Mouse (Mus musculus) heart, postnatal 0 days (tissue): ENCODE results near the gene Gm10031. TPM values are rescaled to one million over a fixed set of nuclear protein-coding genes. Genes with fewer than 3 reads are reported as not detected.
"Not testable (repeated sequence)": the region's sequence is repeated elsewhere in the genome, so short reads cannot be mapped to it uniquely, and the experiment has no call there.

Experiments used
- ATAC-seq: fragments of 200-750 bp; cut with Nextera tagmentation; 2 replicates; pipeline ENCODE4 v1.8.0; 2017; ENCODE audit warnings: low read depth, moderate number of reproducible peaks, moderate library complexity; ENCODE audit not compliant: insufficient read depth
- DNase-seq: peaks from one replicate; pipeline ENCODE4 v3.0.0-alpha.2; 2016; ENCODE audit warnings: low spot score
- H3K27ac ChIP-seq: fragments of 300-500 bp; sonication (generic); 2 replicates; pipeline ENCODE4 v1.5.1; 2014; ENCODE audit warnings: low read depth, mild to moderate bottlenecking
- H3K27me3 ChIP-seq: fragments of 300-500 bp; sonication (generic); 2 replicates; pipeline ENCODE4 v1.6.1; 2014; ENCODE audit warnings: low read length, mixed read lengths; ENCODE audit not compliant: control insufficient read depth, insufficient read depth
- H3K36me3 ChIP-seq: fragments of 300-500 bp; sonication (generic); replicated peaks from 2 replicates; pipeline ENCODE4 v1.6.1; 2014; ENCODE audit warnings: low read length, mixed read lengths; ENCODE audit not compliant: control insufficient read depth, insufficient read depth
- H3K4me1 ChIP-seq: fragments of 300-500 bp; sonication (generic); 2 replicates; pipeline ENCODE4 v1.6.1; 2014; ENCODE audit warnings: antibody characterized with exemption; ENCODE audit not compliant: control insufficient read depth, insufficient read depth
- H3K4me2 ChIP-seq: fragments of 300-500 bp; sonication (generic); 2 replicates; pipeline ENCODE4 v1.6.1; 2014; ENCODE audit warnings: low read depth, mild to moderate bottlenecking, low read length, moderate library complexity
- H3K4me3 ChIP-seq: fragments of 300-500 bp; sonication (generic); 2 replicates; pipeline ENCODE4 v1.5.1; 2014; ENCODE audit warnings: low read depth, low read length
- H3K9ac ChIP-seq: fragments of 300-500 bp; sonication (generic); replicated peaks from 2 replicates; pipeline ENCODE4 v1.6.1; 2014; ENCODE audit warnings: low read depth, low read length, mixed read lengths
- H3K9me3 ChIP-seq: fragments of 300-500 bp; sonication (generic); replicated peaks from 2 replicates; pipeline ENCODE4 v1.6.1; 2016; ENCODE audit warnings: low read length; ENCODE audit not compliant: control insufficient read depth
- CTCF ChIP-seq: IDR thresholded peaks from 2 replicates; pipeline ENCODE4 v1.5.1; 2016; ENCODE audit warnings: antibody characterized with exemption, control low read depth, low read depth
- EP300 ChIP-seq: IDR thresholded peaks from 2 replicates; pipeline ENCODE4 v1.6.1; 2016; ENCODE audit warnings: antibody characterized with exemption, low read depth
- WGBS: fragments of 180-500 bp; shearing (Covaris S2); extraction: QIAGEN DNeasy Blood & Tissue Kit; methylation state at CpG from one replicate; pipeline ENCODE4 v1.1.7; 2014; 5-methylcytosine and 5-hydroxymethylcytosine counted together
- polyA plus RNA-seq: library from polyadenylated mRNA; unstranded; fragments of >200 nt; fragmentation: Nextera tagmentation; extraction: Ambion mirVana; gene quantifications from 2 replicates; pipeline ENCODE4 v1.2.1, GENCODE M21; 2015
- total RNA-seq: library from RNA; depleted of rRNA; stranded (reverse); fragments of >200 nt; gene quantifications from 2 replicates; pipeline ENCODE4 v1.2.3, GENCODE M21; 2014; ENCODE audit warnings: low replicate concordance; rRNA removed

Gm10031 gene
- total RNA-seq (9.1 and 13.9 TPM in 2 replicates), polyA plus RNA-seq (0.33 and 0.45 TPM in 2 replicates)

- not testable (repeated sequence) for H3K36me3 ChIP-seq, DNase-seq, H3K27me3 ChIP-seq, H3K9ac ChIP-seq, H3K9me3 ChIP-seq, H3K4me1 ChIP-seq, H3K4me2 ChIP-seq, H3K27ac ChIP-seq, H3K4me3 ChIP-seq
- ATAC-seq: peak; percentile 82
- 91% methylated on average over 21 of the region's 22 CpGs for WGBS
Measured at GRCm38 (mm10) chr1:156523842-156524241, at the start of gene Gm10031. TSS of gene Gm10031 (plus strand) at chr1:156524012.

- 73% methylated on average over 3 of the region's 3 CpGs for WGBS
- TF ChIP-seq EP300 (no peak), CTCF (no peak)
- Histone ChIP-seq H3K4me2 (no peak overlapping the region), H3K36me3 (no peaks in the 10 kb centered on the region), H3K27ac (no peak overlapping the region), H3K9ac (no peak overlapping the region), H3K9me3 (no peaks in the 10 kb centered on the region), H3K4me1 (no peaks in the 10 kb centered on the region), H3K27me3 (no peaks in the 10 kb centered on the region), H3K4me3 (no peak overlapping the region)
- DNase-seq (no peak), ATAC-seq (no peak)
Measured at GRCm38 (mm10) chr1:156474854-156475253, 49.0 kb upstream of the Gm10031 start.

GRCm38 (mm10) chr1:156476016-156476415 lies 47.8 kb upstream of the Gm10031 start:
- Histone ChIP-seq H3K27ac (no peak overlapping the region), H3K4me1 (no peaks in the 10 kb centered on the region), H3K4me2 (no peak overlapping the region), H3K9me3 (no peaks in the 10 kb centered on the region), H3K4me3 (no peak overlapping the region), H3K9ac (no peak overlapping the region), H3K27me3 (no peaks in the 10 kb centered on the region), H3K36me3 (no peaks in the 10 kb centered on the region)
- DNase-seq (no peak), ATAC-seq (no peak)
- WGBS: 39% methylated on average over 2 of the region's 2 CpGs
- no peak for TF ChIP-seq EP300
- TF ChIP-seq CTCF: no peak

DNA sequence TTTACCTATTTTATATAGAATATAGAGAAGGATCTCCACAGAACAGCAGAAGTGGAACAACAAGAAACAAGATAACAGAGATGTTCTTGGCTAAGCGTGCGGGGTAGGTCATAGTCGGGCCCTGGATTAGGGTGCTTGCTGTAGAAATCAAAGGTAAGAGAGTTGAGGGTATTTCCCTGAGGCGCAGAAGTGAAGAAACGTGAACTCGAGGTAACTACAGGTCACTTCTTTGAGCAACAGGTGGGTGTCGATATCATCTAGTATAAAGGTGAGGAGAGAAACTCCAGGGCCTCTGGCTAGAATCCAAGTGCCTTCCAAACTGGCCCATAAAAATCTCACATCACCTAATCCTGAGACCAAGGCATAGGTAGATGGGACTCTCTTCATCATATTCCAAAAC lies 47.3 kb upstream of the Gm10031 start:
- DNase-seq (no peak), ATAC-seq (no peak)
- H3K9ac ChIP-seq: no peak overlapping the region
- H3K4me2 ChIP-seq: no peak overlapping the region
- no peaks in the 10 kb centered on the region for H3K27me3 ChIP-seq
- H3K9me3 ChIP-seq: no peaks in the 10 kb centered on the region
- no peak overlapping the region for H3K27ac ChIP-seq
- H3K4me1 ChIP-seq: no peaks in the 10 kb centered on the region
- TF ChIP-seq EP300: no peak
- no peak for TF ChIP-seq CTCF
- H3K36me3 ChIP-seq: no peaks in the 10 kb centered on the region
- 66% methylated on average over 7 of the region's 7 CpGs for WGBS
- H3K4me3 ChIP-seq: no peak overlapping the region

DNA sequence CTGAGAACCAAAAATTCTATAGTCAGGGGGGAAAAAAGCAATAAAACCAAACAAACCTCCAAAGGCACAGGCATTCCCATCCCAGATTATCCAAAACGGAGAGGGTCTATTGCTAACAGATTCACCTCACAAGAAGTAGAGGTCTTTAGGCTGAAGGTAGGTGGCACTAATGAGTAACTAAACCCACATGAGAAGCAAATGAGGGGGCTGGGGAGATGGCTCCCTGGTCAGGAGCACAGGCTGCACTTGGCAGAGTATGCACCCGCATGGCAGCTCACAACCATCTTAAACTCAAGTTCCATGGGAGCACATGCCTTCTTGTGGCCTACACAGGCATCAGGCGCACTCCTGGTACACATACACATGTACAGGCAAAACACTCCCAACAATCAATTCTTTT lies 42.0 kb upstream of the Gm10031 start:
- WGBS: 91% methylated on average over 3 of the region's 3 CpGs
- no peak overlapping the region for H3K27ac ChIP-seq
- no peaks in the 10 kb centered on the region for H3K36me3 ChIP-seq
- no peak overlapping the region for H3K9ac ChIP-seq
- no peaks in the 10 kb centered on the region for H3K27me3 ChIP-seq
- TF ChIP-seq EP300: no peak
- no peak for TF ChIP-seq CTCF
- H3K4me3 ChIP-seq: no peak overlapping the region
- no peaks in the 10 kb centered on the region for H3K4me1 ChIP-seq
- DNase-seq: no peak
- no peak for ATAC-seq
- no peak overlapping the region for H3K4me2 ChIP-seq
- no peaks in the 10 kb centered on the region for H3K9me3 ChIP-seq

DNA sequence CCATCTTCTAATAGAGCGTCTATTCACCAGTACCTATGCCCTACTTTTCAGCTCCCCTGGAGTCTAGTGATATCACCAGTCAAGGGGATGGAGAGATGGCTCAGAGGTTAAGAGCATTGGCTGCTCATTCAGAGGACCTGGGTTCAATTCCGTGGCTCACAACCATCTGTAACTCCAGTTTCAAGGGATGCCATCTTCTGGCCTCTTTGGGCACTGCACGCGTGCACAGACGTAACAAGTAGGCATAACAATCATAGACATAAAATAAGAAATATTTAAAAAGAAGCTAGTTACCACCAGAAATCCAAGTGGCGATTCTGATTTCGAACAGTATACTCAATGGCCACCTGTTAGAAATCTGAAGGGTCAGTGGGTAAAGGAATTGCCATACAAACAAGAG lies 36.3 kb upstream of the Gm10031 start:
- TF ChIP-seq CTCF: no peak; the same call in 1 of the 2 replicates
- no peak for TF ChIP-seq EP300
- Histone ChIP-seq H3K9ac (no peak overlapping the region), H3K9me3 (no peaks in the 10 kb centered on the region), H3K4me2 (no peak overlapping the region), H3K36me3 (no peaks in the 10 kb centered on the region), H3K4me3 (no peak overlapping the region), H3K4me1 (no peaks in the 10 kb centered on the region), H3K27me3 (no peaks in the 10 kb centered on the region), H3K27ac (no peak overlapping the region)
- WGBS: 86% methylated on average over 7 of the region's 7 CpGs
- DNase-seq (no peak), ATAC-seq (no peak)
